Mouse (Mus musculus) adrenal gland (tissue): Measurements from ENCODE around the gene Tm9sf3.

Experiments used
- intact Hi-C: fragments of 180-260 bp; cut with DNase I; formaldehyde crosslinking; loops from one replicate; pipeline ENCODE4 v1.15.1; 2025
- long read RNA-seq, 2 experiments: library from polyadenylated mRNA; unstranded; transcript quantifications; one replicate each; pipeline ENCODE4 v2.0.0; 2020; ENCODE audit warnings: borderline replicate concordance in 1 of 2; ENCODE audit not compliant: insufficient replicate concordance in 1 of 2

The Tm9sf3 gene
- long read RNA-seq, experiment 1, transcript Tm9sf3-202 (15 exons, 3,170 nt) = major isoform, 70 of 79 reads
- long read RNA-seq, experiment 1, partial matches to known transcripts = 6 of 79 reads
- long read RNA-seq, experiment 1, other reads (novel, unspliced or antisense) = 3 of 79 reads
- long read RNA-seq, experiment 2, transcript Tm9sf3-202 (15 exons, 3,170 nt) = major isoform, 49 of 64 reads
- long read RNA-seq, experiment 2, partial matches to known transcripts = 11 of 64 reads
- long read RNA-seq, experiment 2, other reads (novel, unspliced or antisense) = 4 of 64 reads

GRCm38 (mm10) chr19:41263630-41264295 is at the start of gene Tm9sf3:
TSS of gene Tm9sf3 (minus strand) at chr19:41263997.
- intact Hi-C loops = no loop called here

GRCm38 (mm10) chr19:41312587-41312986 is 48.8 kb upstream of the Tm9sf3 start:
- intact Hi-C loops = loop anchor here (10.0 kb wide), 2 partner anchors 292 to 452 kb away; no protein-coding TSS in a partner anchor

GRCm38 (mm10) chr19:41312027-41312426 is 48.2 kb upstream of the Tm9sf3 start:
- intact Hi-C loops = loop anchor here (10.0 kb wide), 2 partner anchors 293 to 453 kb away; no protein-coding TSS in a partner anchor

- intact Hi-C loops = loop anchor here (10.0 kb wide), 2 partner anchors 294 to 454 kb away; no protein-coding TSS in a partner anchor
These were observed 47.3 kb upstream of the Tm9sf3 start for GRCm38 (mm10) chr19:41310971-41311703.

GRCm38 (mm10) chr19:41303933-41304332 is 40.1 kb upstream of the Tm9sf3 start:
- intact Hi-C loops = no loop called here

- intact Hi-C loops = no loop called here
These were observed 39.6 kb upstream of the Tm9sf3 start for GRCm38 (mm10) chr19:41303433-41303832.

GRCm38 (mm10) chr19:41301856-41302255 is 38.1 kb upstream of the Tm9sf3 start:
- intact Hi-C loops = no loop called here

GRCm38 (mm10) chr19:41299446-41299845 is 35.6 kb upstream of the Tm9sf3 start:
- intact Hi-C loops = no loop called here

GRCm38 (mm10) chr19:41290952-41291619 is 27.3 kb upstream of the Tm9sf3 start:
- intact Hi-C loops = no loop called here

- intact Hi-C loops = no loop called here
These were observed 24.8 kb upstream of the Tm9sf3 start for GRCm38 (mm10) chr19:41288568-41288967.

- intact Hi-C loops = no loop called here
These were observed 23.4 kb upstream of the Tm9sf3 start for GRCm38 (mm10) chr19:41287224-41287623.

GRCm38 (mm10) chr19:41284515-41284914 is 20.7 kb upstream of the Tm9sf3 start:
- intact Hi-C loops = no loop called here

GRCm38 (mm10) chr19:41282718-41283117 is 18.9 kb upstream of the Tm9sf3 start:
- intact Hi-C loops = no loop called here

GRCm38 (mm10) chr19:41282216-41282615 is 18.4 kb upstream of the Tm9sf3 start:
- intact Hi-C loops = no loop called here

- intact Hi-C loops = no loop called here
These were observed 16.0 kb upstream of the Tm9sf3 start for GRCm38 (mm10) chr19:41279724-41280244.

GRCm38 (mm10) chr19:41278606-41279005 is 14.8 kb upstream of the Tm9sf3 start:
- intact Hi-C loops = no loop called here

GRCm38 (mm10) chr19:41275588-41275987 is 11.8 kb upstream of the Tm9sf3 start:
- intact Hi-C loops = no loop called here

GRCm38 (mm10) chr19:41270906-41271305 is 7.1 kb upstream of the Tm9sf3 start:
- intact Hi-C loops = no loop called here

GRCm38 (mm10) chr19:41270151-41270727 is 6.4 kb upstream of the Tm9sf3 start:
- intact Hi-C loops = no loop called here

GRCm38 (mm10) chr19:41266251-41266901 is 2.6 kb upstream of the Tm9sf3 start:
- intact Hi-C loops = no loop called here
